Mouse (Mus musculus) liver, embryonic 12.5 days (tissue): ENCODE results near the gene Gda. TPM values are rescaled to one million over a fixed set of nuclear protein-coding genes. Genes with fewer than 3 reads are reported as not detected.

Source experiments
- ATAC-seq: fragments of 200-750 bp; cut with Nextera tagmentation; 2 replicates; pipeline ENCODE4 v1.8.0; 2017; ENCODE audit warnings: moderate number of reproducible peaks, mild to moderate bottlenecking, moderate library complexity
- H3K27ac ChIP-seq: fragments of 300-500 bp; sonication (generic); 2 replicates; pipeline ENCODE4 v1.5.1; 2016; ENCODE audit warnings: mild to moderate bottlenecking
- H3K27me3 ChIP-seq: fragments of 300-500 bp; sonication (generic); replicated peaks from 2 replicates; pipeline ENCODE4 v1.6.1; 2016; ENCODE audit warnings: mild to moderate bottlenecking, moderate library complexity
- H3K36me3 ChIP-seq: fragments of 300-500 bp; sonication (generic); 2 replicates; pipeline ENCODE4 v1.6.1; 2016; ENCODE audit warnings: mild to moderate bottlenecking, moderate library complexity
- H3K4me1 ChIP-seq: fragments of 300-500 bp; sonication (generic); 2 replicates; pipeline ENCODE4 v1.6.1; 2016
- H3K4me2 ChIP-seq: fragments of 300-500 bp; sonication (generic); 2 replicates; pipeline ENCODE4 v1.6.1; 2016; ENCODE audit warnings: mild to moderate bottlenecking, moderate library complexity
- H3K4me3 ChIP-seq: fragments of 300-500 bp; sonication (generic); 2 replicates; pipeline ENCODE4 v1.5.1; 2016; ENCODE audit warnings: mild to moderate bottlenecking, moderate library complexity
- H3K9ac ChIP-seq: fragments of 300-500 bp; sonication (generic); 2 replicates; pipeline ENCODE4 v1.6.1; 2016; ENCODE audit warnings: mild to moderate bottlenecking, moderate library complexity
- H3K9me3 ChIP-seq: fragments of 300-500 bp; sonication (generic); replicated peaks from 2 replicates; pipeline ENCODE4 v1.6.1; 2016; ENCODE audit warnings: mild to moderate bottlenecking, moderate library complexity
- WGBS: fragments of 180-500 bp; shearing (Covaris S2); methylation state at CpG from one replicate; pipeline ENCODE4 v1.1.7; 2016; ENCODE audit not compliant: insufficient replicate concordance; 5-methylcytosine and 5-hydroxymethylcytosine counted together
- polyA plus RNA-seq: library from polyadenylated mRNA; unstranded; fragments of >200 nt; fragmentation: Nextera tagmentation; extraction: Ambion mirVana; gene quantifications from 2 replicates; pipeline ENCODE4 v1.2.1, GENCODE M21; 2016

The Gda gene
- polyA plus RNA-seq, 1 experiment from 2014 or later, result 0.30 TPM

- no peak overlapping the region for H3K27ac ChIP-seq
- no peak for ATAC-seq
- no peaks in the 10 kb centered on the region for H3K36me3 ChIP-seq
- 81% methylated on average over 4 of the region's 4 CpGs for WGBS
- no peak overlapping the region for H3K9ac ChIP-seq
- no peaks in the 10 kb centered on the region for H3K4me1 ChIP-seq
- H3K9me3 ChIP-seq, result no peaks in the 10 kb centered on the region
- H3K27me3 ChIP-seq, result no peaks in the 10 kb centered on the region
- no peak overlapping the region for H3K4me3 ChIP-seq
- no peak overlapping the region for H3K4me2 ChIP-seq
These were observed 104.7 kb downstream of the Gda start for GRCm38 (mm10) chr19:21368595-21368994.

- no peak for ATAC-seq
- Histone ChIP-seq H3K27me3 (no peaks in the 10 kb centered on the region), H3K4me1 (no peaks in the 10 kb centered on the region), H3K9me3 (no peaks in the 10 kb centered on the region), H3K4me2 (no peak overlapping the region), H3K4me3 (no peak overlapping the region), H3K27ac (no peak overlapping the region), H3K9ac (no peak overlapping the region), H3K36me3 (no peaks in the 10 kb centered on the region)
- 66% methylated on average over 6 of the region's 6 CpGs for WGBS
These were observed 115.5 kb downstream of the Gda start for GRCm38 (mm10) chr19:21357792-21358191.

GRCm38 (mm10) chr19:21349634-21350033 lies 123.6 kb downstream of the Gda start:
- Histone ChIP-seq H3K36me3 (no peaks in the 10 kb centered on the region), H3K27ac (no peak overlapping the region), H3K9ac (no peak overlapping the region), H3K4me1 (no peaks in the 10 kb centered on the region), H3K4me2 (no peak overlapping the region), H3K4me3 (no peak overlapping the region), H3K27me3 (no peaks in the 10 kb centered on the region), H3K9me3 (no peaks in the 10 kb centered on the region)
- no peak for ATAC-seq
- 69% methylated on average over 6 of the region's 6 CpGs for WGBS

- Histone ChIP-seq H3K4me1 (no peaks in the 10 kb centered on the region), H3K9ac (no peak overlapping the region), H3K36me3 (no peaks in the 10 kb centered on the region), H3K27me3 (no peaks in the 10 kb centered on the region), H3K4me2 (no peak overlapping the region), H3K9me3 (no peaks in the 10 kb centered on the region), H3K27ac (no peak overlapping the region), H3K4me3 (no peak overlapping the region)
- 73% methylated on average over 6 of the region's 6 CpGs for WGBS
- no peak for ATAC-seq
These were observed 126.6 kb downstream of the Gda start for GRCm38 (mm10) chr19:21346646-21347045.

Other genes with a start within 250 kb of the Gda start
- gene Zfand5, start 201.2 kb downstream of the Gda start, polyA plus RNA-seq, result 62.0 and 63.3 TPM in 2 replicates
- gene 1110059E24Rik, start 179.5 kb upstream of the Gda start, polyA plus RNA-seq, result 17.6 and 19.6 TPM in 2 replicates
- 12.6 and 12.9 TPM in 2 replicates for gene Abhd17b, start 179.7 kb upstream of the Gda start, polyA plus RNA-seq